Mouse (Mus musculus) embryonic fibroblast, embryonic 13.5 days (primary cell): ENCODE data around the gene Pdf.

Experiments used
- CTCF ChIP-seq: IDR thresholded peaks from 2 replicates; pipeline ENCODE4 v1.5.1; 2011; ENCODE audit warnings: mild to moderate bottlenecking, control low read depth, low read length, moderate library complexity, borderline replicate concordance; ENCODE audit not compliant: insufficient read depth
- POLR2A ChIP-seq: IDR thresholded peaks from 2 replicates; pipeline ENCODE4 v1.6.1; 2011; ENCODE audit warnings: low read depth, mild to moderate bottlenecking, control low read depth, low read length, moderate library complexity

- TF ChIP-seq CTCF = no peak
- no peak for TF ChIP-seq POLR2A
Measured at GRCm38 (mm10) chr8:107052046-107052445, 3.6 kb upstream of the Pdf start.
